Mouse (Mus musculus) brown adipose tissue, adult 24 weeks (tissue): Measurements from ENCODE around the gene Olfr1013. TPM values are rescaled to one million over a fixed set of nuclear protein-coding genes. Genes with fewer than 3 reads are reported as not detected.

ENCODE experiments used
- H3K27ac ChIP-seq: fragments of 200-500 bp; replicated peaks from 2 replicates; pipeline ENCODE4 v1.5.1; 2012; ENCODE audit warnings: low read depth, mild to moderate bottlenecking, low read length
- H3K4me1 ChIP-seq: fragments of 200-500 bp; 2 replicates; pipeline ENCODE4 v1.6.1; 2012; ENCODE audit warnings: low read length, mixed read lengths; ENCODE audit not compliant: control insufficient read depth, insufficient read depth, insufficient read length
- H3K4me3 ChIP-seq: fragments of 200-500 bp; 2 replicates; pipeline ENCODE4 v1.5.1; 2012; ENCODE audit warnings: low read depth, mild to moderate bottlenecking, low read length, moderate library complexity; ENCODE audit not compliant: insufficient read depth
- polyA plus RNA-seq: library from polyadenylated mRNA; stranded (reverse); fragments of >200 nt; gene quantifications from 2 replicates; pipeline ENCODE4 v1.2.4, GENCODE M21; 2012; ENCODE audit not compliant: missing spikeins, insufficient read depth, insufficient read length

The Olfr1013 gene
- not detected in 2 replicates for polyA plus RNA-seq

- Histone ChIP-seq H3K4me1 (no peaks in the 10 kb centered on the region), H3K27ac (no peak within 1 kb of the TSS), H3K4me3 (no peak within 1 kb of the TSS)
These were observed at the start of gene Olfr1013 for GRCm38 (mm10) chr2:85766798-85767197. Gene Olfr1013 (plus strand): TSS chr2:85767098.

- H3K27ac ChIP-seq, result no peak overlapping the region
- no peak overlapping the region for H3K4me3 ChIP-seq
- H3K4me1 ChIP-seq, result no peaks in the 10 kb centered on the region
These were observed 41.1 kb upstream of the Olfr1013 start for GRCm38 (mm10) chr2:85725793-85726192.

- H3K27ac ChIP-seq, result no peak overlapping the region
- no peaks in the 10 kb centered on the region for H3K4me1 ChIP-seq
- no peak overlapping the region for H3K4me3 ChIP-seq
These were observed 13.1 kb upstream of the Olfr1013 start for GRCm38 (mm10) chr2:85753822-85754221.

GRCm38 (mm10) chr2:85762666-85763065 is 4.2 kb upstream of the Olfr1013 start, which contains the start of gene Olfr1012:
Gene Olfr1012 (minus strand): TSS chr2:85762766.
- Histone ChIP-seq H3K27ac (no peak within 1 kb of the TSS), H3K4me1 (no peaks in the 10 kb centered on the region), H3K4me3 (no peak within 1 kb of the TSS)

GRCm38 (mm10) chr2:85772413-85772812 is 5.5 kb downstream of the Olfr1013 start, which contains the start of gene Olfr1014:
Gene Olfr1014 (plus strand): TSS chr2:85772713.
- no peak within 1 kb of the TSS for H3K4me3 ChIP-seq
- H3K27ac ChIP-seq, result no peak within 1 kb of the TSS
- no peaks in the 10 kb centered on the region for H3K4me1 ChIP-seq

GRCm38 (mm10) chr2:85781717-85782116 is 14.8 kb downstream of the Olfr1013 start, which contains the start of gene Olfr1015:
Gene Olfr1015 (plus strand): TSS chr2:85782017.
- Histone ChIP-seq H3K27ac (no peak within 1 kb of the TSS), H3K4me3 (no peak within 1 kb of the TSS), H3K4me1 (no peaks in the 10 kb centered on the region)

GRCm38 (mm10) chr2:85792331-85792730 is 25.4 kb downstream of the Olfr1013 start:
- Histone ChIP-seq H3K27ac (no peak overlapping the region), H3K4me1 (no peaks in the 10 kb centered on the region), H3K4me3 (no peak overlapping the region)

GRCm38 (mm10) chr2:85802444-85802843 is 35.5 kb downstream of the Olfr1013 start, which contains the start of gene Olfr1016:
Gene Olfr1016 (minus strand): TSS chr2:85802544.
- no peak within 1 kb of the TSS for H3K27ac ChIP-seq
- no peaks in the 10 kb centered on the region for H3K4me1 ChIP-seq
- H3K4me3 ChIP-seq, result no peak within 1 kb of the TSS

- Histone ChIP-seq H3K4me3 (no peak overlapping the region), H3K27ac (no peak overlapping the region), H3K4me1 (no peaks in the 10 kb centered on the region)
These were observed 37.6 kb downstream of the Olfr1013 start for GRCm38 (mm10) chr2:85804501-85804900.

- Histone ChIP-seq H3K4me1 (no peaks in the 10 kb centered on the region), H3K27ac (no peak within 1 kb of the TSS), H3K4me3 (no peak within 1 kb of the TSS)
These were observed 51.3 kb downstream of the Olfr1013 start, which contains the start of gene Olfr1018 for GRCm38 (mm10) chr2:85818179-85818578. Gene Olfr1018 (plus strand): TSS chr2:85818479.

Other genes starting within 250 kb of the Olfr1013 start
- not detected in 2 replicates for gene 4833423E24Rik, start 248.1 kb upstream of the Olfr1013 start, polyA plus RNA-seq
- not detected in 2 replicates for gene Olfr996, start 187.9 kb upstream of the Olfr1013 start, polyA plus RNA-seq
- not detected in 2 replicates for gene Olfr998, start 178.2 kb upstream of the Olfr1013 start, polyA plus RNA-seq
- gene Olfr1000, start 155.2 kb upstream of the Olfr1013 start, polyA plus RNA-seq, result not detected in 2 replicates
- gene Olfr1002, start 116.4 kb upstream of the Olfr1013 start, polyA plus RNA-seq, result not detected in 2 replicates
- gene Olfr154, start 102.6 kb upstream of the Olfr1013 start, polyA plus RNA-seq, result not detected in 2 replicates
- gene Olfr1006, start 88.3 kb upstream of the Olfr1013 start, polyA plus RNA-seq, result not detected in 2 replicates
- gene Olfr1008, start 77.7 kb upstream of the Olfr1013 start, polyA plus RNA-seq, result not detected in 2 replicates
- not detected in 2 replicates for gene Olfr1009, start 51.7 kb upstream of the Olfr1013 start, polyA plus RNA-seq
- not detected in 2 replicates for gene Olfr1012, start 4.3 kb upstream of the Olfr1013 start, polyA plus RNA-seq
- not detected in 2 replicates for gene Olfr1014, start 5.6 kb downstream of the Olfr1013 start, polyA plus RNA-seq
- gene Olfr1015, start 14.9 kb downstream of the Olfr1013 start, polyA plus RNA-seq, result not detected in 2 replicates
- gene Olfr1016, start 35.4 kb downstream of the Olfr1013 start, polyA plus RNA-seq, result not detected in 2 replicates
- gene Olfr1018, start 51.4 kb downstream of the Olfr1013 start, polyA plus RNA-seq, result not detected in 2 replicates
- gene Olfr1019, start 78.4 kb downstream of the Olfr1013 start, polyA plus RNA-seq, result not detected in 2 replicates
- gene Olfr1020, start 79.9 kb downstream of the Olfr1013 start, polyA plus RNA-seq, result not detected in 2 replicates
- not detected in 2 replicates for gene Olfr1022, start 101.5 kb downstream of the Olfr1013 start, polyA plus RNA-seq
- gene Olfr1023, start 118.5 kb downstream of the Olfr1013 start, polyA plus RNA-seq, result not detected in 2 replicates
- not detected in 2 replicates for gene Olfr1024, start 138.0 kb downstream of the Olfr1013 start, polyA plus RNA-seq
- gene Olfr1025-ps1, start 148.1 kb downstream of the Olfr1013 start, polyA plus RNA-seq, result not detected in 2 replicates
- not detected in 2 replicates for gene Olfr1026, start 154.5 kb downstream of the Olfr1013 start, polyA plus RNA-seq
- not detected in 2 replicates for gene Olfr1028, start 183.3 kb downstream of the Olfr1013 start, polyA plus RNA-seq
- not detected in 2 replicates for gene Olfr1029, start 206.8 kb downstream of the Olfr1013 start, polyA plus RNA-seq
- gene Olfr1030, start 212.2 kb downstream of the Olfr1013 start, polyA plus RNA-seq, result not detected in 2 replicates
- gene Olfr1031, start 223.2 kb downstream of the Olfr1013 start, polyA plus RNA-seq, result not detected in 2 replicates
- not detected in 2 replicates for gene Olfr1032, start 238.4 kb downstream of the Olfr1013 start, polyA plus RNA-seq